Comparison of ENCODE assay signal across 30 mouse cellular contexts in genomic region chr9:15954338-15954704, GRCm38 (mm10).
"Had no signal": no experiment of that assay in that cellular context is flagged by ENCODE, and none has a peak within 500 bp of the region (broad histone marks: within the 10 kb centered on the region; RNA-seq: fewer than 3 reads in every experiment).

No protein-coding gene starts in this region.

- H3K4me1 ChIP-seq: heart, embryonic 12.5 days; heart, embryonic 13.5 days; heart, embryonic 15.5 days; intestine, embryonic 15.5 days had no signal

- H3K9me3 ChIP-seq: heart, embryonic 12.5 days; heart, embryonic 13.5 days; heart, embryonic 15.5 days; hindbrain, embryonic 10.5 days; hindbrain, embryonic 12.5 days; hindbrain, embryonic 13.5 days; hindbrain, embryonic 15.5 days; intestine, embryonic 15.5 days; kidney, embryonic 15.5 days had no signal

- H3K36me3 ChIP-seq: heart, embryonic 12.5 days; heart, embryonic 13.5 days; heart, embryonic 15.5 days; hindbrain, embryonic 13.5 days; hindbrain, embryonic 15.5 days; intestine, embryonic 15.5 days; kidney, embryonic 15.5 days had no signal

- H3K27me3 ChIP-seq: heart, embryonic 13.5 days; heart, embryonic 15.5 days; hindbrain, embryonic 12.5 days; hindbrain, embryonic 13.5 days; hindbrain, embryonic 15.5 days; intestine, embryonic 15.5 days; kidney, embryonic 15.5 days had no signal

- H3K27ac ChIP-seq: heart, embryonic 13.5 days; heart, embryonic 15.5 days; hindbrain, embryonic 10.5 days; hindbrain, embryonic 12.5 days; hindbrain, embryonic 13.5 days; hindbrain, embryonic 14.5 days; hindbrain, embryonic 15.5 days; hindbrain, postnatal 0 days; intestine, embryonic 15.5 days; kidney, embryonic 15.5 days; kidney, postnatal 0 days; layer of hippocampus, adult 2 months; left cerebral cortex, adult 2 months had no signal

- DNase-seq: heart, postnatal 10 days; heart, postnatal 14 days; heart, postnatal 36 days; heart, postnatal 4 days; kidney, adult 11 months; kidney, adult 18-20 months; kidney, adult 2 months; kidney, adult 8-10 months; kidney, adult 9 months; kidney, postnatal 10 days; kidney, postnatal 14 days; kidney, postnatal 25 days; kidney, postnatal 36 days; kidney, postnatal 4 days; layer of hippocampus, adult 9-11 months; layer of hippocampus, postnatal 36 days had no signal

- H3K9ac ChIP-seq: heart, embryonic 12.5 days; heart, embryonic 13.5 days; heart, embryonic 15.5 days; hindbrain, embryonic 12.5 days; hindbrain, embryonic 13.5 days; hindbrain, embryonic 14.5 days; hindbrain, embryonic 15.5 days; intestine, embryonic 15.5 days; kidney, embryonic 15.5 days had no signal

- H3K4me3 ChIP-seq: heart, embryonic 12.5 days; heart, embryonic 13.5 days; heart, embryonic 15.5 days; hindbrain, embryonic 10.5 days; hindbrain, embryonic 12.5 days; hindbrain, embryonic 13.5 days; hindbrain, embryonic 15.5 days; intestine, embryonic 15.5 days; kidney, embryonic 15.5 days; layer of hippocampus, adult 2 months; left cerebral cortex, adult 2 months had no signal
